Mouse (Mus musculus): ENCODE measurements around the gene Tyro3. TPM values are rescaled to one million over a fixed set of nuclear protein-coding genes. Genes with fewer than 3 reads are reported as not detected.

The Tyro3 gene
- total RNA-seq, 2 experiments from 2014 or later = 3.5 to 4.7 TPM

DNA sequence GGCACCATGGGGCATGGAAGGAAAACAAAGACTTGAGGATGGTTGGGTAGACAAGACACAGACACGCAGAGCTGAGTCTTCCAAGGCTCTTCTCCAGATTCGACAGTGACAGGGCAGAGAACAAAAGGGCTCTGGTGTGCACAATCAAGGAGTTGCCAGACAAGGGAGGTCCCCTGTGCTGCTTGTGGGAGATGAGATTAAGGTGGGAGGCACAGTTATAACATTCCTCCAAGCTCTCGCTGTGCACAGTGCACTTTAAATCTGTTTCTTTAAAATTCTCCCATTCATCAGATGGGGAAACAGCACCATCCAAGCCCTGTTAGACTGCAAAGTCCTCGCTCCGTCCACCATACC is 6.7 kb downstream of the Tyro3 start:
- no peak for DNase-seq

DNA sequence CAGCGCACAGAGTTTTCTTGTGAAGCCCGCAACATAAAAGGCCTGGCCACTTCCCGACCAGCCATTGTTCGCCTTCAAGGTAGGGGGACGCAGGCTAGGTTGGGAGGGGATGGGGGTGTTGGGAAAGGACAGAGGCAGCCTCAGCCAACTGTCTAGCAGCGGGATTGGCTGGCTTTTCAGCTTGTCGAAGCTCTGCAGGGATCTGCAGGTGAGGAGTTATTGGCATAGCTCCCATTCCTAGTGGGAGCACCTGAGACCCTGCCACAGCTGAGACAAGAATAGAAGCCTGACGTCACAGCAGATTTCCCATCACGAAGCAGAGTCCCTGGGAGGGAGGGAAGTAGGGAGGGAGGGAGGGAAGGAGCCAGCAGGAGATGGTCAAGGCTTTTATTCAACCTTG is 7.2 kb downstream of the Tyro3 start:
- DNase-seq = no peak

DNA sequence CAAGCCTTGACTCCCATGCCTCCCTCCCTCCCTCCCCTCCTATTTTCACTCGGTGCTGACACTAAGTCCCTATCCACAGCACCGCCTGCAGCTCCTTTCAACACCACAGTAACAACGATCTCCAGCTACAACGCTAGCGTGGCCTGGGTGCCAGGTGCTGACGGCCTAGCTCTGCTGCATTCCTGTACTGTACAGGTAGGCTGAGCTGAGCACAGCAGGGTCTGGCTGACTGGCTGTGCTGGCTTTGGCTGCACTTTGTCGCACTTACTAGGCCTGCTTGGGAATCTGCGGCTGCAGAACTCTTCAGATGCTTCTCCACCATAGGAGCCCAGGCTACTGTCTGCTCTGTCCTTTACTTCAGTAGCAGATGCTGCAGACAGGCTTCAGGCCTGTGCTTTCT is 8.0 kb downstream of the Tyro3 start:
- no peak for DNase-seq

DNA sequence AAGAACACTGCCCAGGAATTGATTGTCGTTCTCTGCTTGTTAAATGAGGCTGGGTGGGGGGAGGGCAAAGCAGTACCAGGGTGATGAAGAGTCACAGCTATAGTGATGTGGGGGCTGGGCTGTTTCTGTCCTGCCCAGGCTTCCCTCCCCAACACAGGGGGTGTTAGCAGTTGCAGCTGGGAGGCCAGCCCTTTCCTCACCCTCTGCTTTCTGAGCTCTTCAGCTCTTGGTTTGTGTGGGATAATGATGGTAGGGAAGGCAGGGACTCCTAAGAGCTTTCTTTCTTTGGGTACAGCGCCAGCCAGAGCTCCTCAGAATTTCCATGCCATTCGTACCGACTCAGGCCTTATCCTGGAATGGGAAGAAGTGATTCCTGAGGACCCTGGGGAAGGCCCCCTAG is 10.9 kb downstream of the Tyro3 start:
- no peak for DNase-seq

DNA sequence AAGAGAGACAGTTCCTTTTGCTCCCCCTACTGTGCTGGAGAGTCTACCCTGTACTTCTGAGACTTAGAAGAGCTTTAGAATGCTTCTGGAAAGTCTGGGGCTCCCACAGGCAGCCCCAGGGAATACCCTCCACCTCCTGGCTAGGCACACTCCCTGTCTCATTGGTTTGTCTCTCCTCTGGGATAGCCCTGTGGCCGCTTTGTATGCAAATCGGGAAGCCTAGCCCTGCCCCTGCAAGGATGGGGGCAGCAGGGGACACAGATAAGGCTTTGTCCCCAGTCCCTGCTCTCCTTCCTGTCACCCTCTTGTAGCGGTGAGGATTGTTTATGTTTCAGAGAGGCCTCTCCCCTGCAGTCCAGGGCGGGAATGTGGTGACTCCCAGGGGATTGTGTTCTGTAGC is 11.3 kb downstream of the Tyro3 start:
- no peak for DNase-seq

DNA sequence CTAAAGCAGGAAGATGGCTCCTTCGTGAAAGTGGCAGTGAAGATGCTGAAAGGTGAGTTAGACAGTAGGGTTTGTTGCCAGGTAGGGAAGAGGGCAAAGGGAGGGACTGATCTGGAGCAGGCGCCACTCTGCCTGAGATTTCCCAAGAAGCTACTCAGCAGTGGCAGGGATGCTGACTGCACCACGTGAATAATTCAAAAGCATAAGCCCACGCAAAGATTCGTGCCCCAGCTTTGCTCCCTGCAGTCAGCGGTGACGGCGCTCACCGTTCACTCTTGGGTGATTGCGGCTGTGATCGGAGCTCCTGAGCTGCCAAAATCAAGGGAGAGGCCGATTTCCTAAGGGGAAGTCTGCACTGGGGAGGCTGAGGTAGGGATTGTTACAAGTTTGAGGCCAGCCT is 13.4 kb downstream of the Tyro3 start:
- DNase-seq = no peak

DNA sequence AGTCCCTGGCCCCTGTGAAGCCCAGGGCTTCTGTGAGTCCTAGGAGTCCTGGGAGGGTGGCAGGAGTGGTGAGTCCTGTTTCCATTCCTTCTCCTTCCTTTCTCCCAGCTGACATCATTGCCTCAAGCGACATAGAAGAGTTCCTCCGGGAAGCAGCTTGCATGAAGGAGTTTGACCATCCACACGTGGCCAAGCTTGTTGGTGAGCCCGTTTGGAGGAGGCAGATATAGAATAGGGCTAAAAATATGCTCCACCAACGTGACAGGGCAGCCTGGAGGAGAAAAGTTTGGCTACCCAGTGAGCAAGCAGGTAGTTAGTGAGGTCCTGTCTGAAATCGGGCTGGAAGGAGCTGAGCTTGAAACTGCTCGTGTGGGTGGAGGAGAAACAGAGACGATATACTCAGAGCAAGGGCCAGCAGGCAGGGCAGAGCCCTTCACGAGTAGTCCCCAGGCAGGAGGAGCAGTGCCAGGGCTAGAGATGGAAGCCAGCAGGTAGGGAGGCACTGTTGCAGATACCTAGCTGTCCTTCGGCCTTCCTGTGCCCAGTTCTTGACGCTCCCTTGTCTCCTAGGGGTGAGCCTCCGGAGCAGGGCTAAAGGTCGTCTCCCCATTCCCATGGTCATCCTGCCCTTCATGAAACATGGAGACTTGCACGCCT is 14.1 kb downstream of the Tyro3 start:
- no peak for DNase-seq

DNA sequence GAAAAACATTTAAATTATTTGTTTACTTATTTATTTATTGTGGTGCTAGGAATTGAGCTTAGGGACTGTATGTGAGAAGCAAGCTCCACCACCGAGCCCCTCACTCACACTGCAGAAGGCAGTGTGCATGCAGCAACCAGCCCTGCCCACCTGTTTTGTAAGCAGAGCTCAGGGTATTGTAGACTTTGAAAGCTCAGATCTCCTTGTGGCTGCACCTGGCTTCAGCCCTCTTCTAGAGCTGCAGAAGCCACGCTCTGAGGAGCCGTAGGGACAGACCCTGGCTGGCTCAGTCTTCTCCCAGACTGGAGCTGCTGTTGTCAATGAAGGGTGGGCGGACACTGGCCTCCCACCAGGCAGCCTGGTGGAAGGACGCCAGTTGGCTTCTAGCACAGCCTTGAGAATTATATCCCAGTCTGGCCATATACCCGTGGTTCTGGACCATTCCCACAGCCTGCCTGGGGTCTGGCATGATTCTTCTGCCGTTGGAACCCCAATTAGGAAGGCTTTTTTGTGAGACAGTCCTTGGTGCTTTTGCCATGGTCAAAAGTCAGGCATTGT is 16.9 kb downstream of the Tyro3 start:
- no peak for DNase-seq

DNA sequence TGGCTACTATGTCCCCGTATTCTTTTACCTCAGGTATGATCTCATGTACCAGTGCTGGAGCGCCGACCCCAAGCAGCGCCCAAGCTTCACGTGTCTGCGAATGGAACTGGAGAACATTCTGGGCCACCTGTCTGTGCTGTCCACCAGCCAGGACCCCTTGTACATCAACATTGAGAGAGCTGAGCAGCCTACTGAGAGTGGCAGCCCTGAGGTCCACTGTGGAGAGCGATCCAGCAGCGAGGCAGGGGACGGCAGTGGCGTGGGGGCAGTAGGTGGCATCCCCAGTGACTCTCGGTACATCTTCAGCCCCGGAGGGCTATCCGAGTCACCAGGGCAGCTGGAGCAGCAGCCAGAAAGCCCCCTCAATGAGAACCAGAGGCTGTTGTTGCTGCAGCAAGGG is 19.1 kb downstream of the Tyro3 start:
- no peak for DNase-seq

DNA sequence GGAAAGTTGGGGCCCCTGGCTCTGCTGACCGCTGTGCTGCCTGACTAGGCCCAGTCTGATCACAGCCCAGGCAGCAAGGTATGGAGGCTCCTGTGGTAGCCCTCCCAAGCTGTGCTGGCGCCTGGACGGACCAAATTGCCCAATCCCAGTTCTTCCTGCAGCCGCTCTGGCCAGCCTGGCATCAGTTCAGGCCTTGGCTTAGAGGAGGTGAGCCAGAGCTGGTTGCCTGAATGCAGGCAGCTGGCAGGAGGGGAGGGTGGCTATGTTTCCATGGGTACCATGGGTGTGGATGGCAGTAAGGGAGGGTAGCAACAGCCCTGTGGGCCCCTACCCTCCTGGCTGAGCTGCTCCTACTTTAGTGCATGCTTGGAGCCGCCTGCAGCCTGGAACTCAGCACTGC is 19.5 kb downstream of the Tyro3 start:
- DNase-seq = peak; percentile 20 to 25

DNA sequence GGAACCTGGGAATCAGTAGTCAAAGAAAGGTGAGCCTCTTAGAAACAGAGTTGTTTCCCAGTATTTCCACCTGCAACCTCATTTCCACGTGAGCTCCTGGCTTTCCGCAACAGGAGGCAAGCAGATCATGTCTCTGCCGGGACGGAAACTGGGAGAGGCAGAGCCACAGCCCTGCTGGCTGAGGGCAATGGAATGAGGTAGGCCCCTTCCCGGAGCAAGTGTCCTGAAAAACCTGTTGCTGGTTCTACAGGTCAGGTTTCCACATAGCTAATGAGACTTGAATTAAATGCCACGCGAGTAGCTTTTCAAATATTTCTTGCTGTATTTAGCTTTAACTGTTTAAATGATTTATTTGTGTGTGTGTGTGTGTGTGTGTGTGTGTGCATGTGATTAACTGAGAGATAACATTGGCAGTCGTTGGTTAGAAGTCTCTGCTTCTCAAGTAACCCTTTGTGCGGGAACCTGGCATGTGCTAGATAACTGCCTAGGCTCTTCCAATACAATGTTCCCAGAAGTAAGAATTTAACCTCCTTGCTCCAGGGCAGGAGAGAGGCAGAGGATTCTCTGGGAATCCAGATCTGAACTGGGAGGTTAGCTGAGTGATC is 21.2 kb downstream of the Tyro3 start:
- no peak for DNase-seq

DNA sequence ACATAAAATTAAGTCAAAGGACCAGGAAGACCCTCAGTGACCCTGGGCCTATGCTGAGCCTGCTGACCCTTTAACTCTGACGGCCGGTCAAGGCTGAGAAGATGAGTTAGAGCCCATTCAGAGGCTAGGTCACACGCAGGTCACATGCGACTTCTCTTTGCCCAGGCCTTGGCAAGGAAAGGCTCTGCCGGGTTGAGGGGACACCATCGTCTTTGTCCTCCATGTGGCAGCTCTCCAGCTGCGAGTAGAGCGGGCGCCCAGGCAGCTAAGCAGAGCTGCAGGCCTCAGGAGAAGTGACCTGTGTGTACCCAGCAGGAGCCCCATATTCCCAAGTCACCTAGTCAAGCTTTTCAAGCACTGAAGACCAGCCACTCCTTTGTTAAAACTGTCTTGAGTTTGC is 23.6 kb downstream of the Tyro3 start:
- DNase-seq = no peak

DNA sequence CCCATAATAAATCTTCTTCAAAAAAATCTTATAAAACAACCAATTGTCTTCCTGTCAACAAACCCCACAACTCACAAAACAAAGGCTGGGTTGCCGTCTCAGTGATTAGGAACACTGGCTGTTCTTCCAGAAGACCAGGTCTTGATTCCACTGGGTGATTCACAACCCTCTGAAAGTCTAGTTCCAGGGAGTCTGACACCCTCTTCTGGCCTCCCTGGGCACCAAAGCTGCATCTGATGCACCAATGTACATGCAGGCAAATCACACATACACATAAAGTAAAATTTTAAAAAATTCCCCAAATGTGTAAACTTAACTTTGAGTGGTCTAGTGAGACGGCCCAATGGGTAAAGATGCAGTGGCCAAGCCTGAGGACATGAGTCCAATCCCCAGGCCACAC is 33.0 kb downstream of the Tyro3 start:
- DNase-seq = peak in 1 of 2 experiments; percentile 13

DNA sequence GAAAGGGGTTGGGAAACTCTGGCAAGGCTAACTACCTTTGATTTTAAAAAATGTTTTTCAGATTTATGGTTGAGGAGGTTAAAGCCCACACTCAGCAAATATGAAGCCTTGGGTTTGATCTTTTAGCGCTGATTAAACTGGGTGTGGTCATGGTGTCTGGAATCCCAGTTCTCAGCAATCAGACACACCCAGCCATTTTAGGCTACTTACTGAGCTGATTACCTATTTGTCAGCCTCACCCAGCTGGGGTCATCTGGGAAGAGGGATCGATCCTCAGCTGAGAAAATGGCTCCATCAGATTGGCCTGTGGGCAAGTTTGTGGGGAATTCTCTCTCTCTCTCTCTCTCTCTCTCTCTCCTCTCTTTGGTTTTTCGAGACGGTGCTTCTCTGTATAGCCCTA is 36.7 kb downstream of the Tyro3 start:
- no peak for DNase-seq

DNA sequence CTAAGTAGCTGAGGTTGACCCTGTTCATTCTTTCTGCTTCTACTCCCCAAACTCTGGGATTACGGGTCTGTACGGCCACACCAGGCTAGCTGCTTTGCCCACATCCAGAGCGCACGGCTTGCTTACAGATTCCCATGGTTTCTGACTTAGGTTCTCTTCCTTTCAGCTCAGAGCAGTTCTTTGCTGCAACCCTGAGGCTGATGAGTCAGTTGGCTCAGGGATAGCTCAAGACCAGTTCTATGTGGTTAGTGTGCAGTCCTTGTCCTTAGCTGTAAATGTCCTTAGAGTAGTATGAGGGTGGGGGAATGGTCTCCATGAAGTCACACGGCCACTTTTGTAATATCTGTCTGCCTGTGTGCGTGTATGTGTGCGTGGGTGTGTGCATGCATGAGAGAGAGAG is 40.1 kb downstream of the Tyro3 start:
- DNase-seq = peak; percentile 12 to 15

DNA sequence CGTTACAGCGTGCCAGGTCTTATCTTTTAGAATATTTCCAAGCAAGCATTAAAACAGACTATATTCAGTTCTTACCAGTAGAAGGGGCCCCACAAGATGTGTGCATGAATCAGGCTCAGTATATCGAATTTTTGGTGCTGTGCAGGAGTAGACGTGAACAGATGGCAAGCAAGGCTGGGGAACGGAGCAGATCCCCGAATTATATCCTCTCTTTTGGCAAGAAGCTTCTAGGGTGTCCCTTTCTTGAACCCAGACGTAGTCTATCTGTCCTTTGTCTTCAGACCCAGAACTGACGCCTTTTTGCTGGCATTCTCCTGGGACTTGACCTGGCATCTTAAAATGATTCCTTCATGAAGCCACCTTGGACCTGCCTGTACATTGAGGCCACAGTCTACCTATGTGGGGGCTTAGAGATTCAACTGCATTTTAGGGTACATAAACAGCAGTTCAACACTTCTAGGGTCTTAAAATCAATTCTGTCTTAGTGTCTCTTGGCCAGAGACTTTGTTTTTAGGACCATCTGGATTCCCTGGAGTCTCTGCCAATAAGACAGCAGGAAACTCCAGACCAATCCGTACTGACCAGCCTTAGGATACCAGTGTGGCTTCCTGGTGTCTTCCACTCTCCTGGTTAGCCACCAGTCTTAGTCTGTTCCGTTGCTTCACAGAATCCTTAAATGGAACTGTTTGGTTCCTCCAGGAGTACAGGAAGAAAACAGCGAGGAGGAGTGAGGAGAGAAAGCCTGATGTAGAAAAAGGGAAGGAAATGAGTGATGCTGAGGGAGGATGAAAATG is 41.0 kb downstream of the Tyro3 start:
- DNase-seq = no peak

DNA sequence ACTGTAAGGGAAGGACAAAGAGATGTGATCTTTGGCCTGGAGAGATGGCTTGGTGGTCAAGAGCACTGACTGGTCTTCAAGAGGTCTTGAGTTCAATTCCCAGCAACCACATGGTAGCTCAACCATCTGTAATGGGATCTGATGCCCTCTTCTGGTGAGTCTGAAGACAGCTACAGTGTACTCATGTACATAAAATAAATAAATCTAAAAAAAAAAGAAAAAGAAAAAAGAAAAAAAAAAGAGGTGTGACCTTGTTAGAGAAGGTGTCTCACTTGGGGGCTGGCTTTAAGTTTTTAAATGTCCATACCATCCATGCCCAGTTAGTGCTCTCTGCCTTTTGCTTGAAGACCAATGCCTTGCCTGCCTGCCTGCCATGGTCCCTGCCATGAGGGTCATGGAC is 42.5 kb downstream of the Tyro3 start:
- DNase-seq = no peak

DNA sequence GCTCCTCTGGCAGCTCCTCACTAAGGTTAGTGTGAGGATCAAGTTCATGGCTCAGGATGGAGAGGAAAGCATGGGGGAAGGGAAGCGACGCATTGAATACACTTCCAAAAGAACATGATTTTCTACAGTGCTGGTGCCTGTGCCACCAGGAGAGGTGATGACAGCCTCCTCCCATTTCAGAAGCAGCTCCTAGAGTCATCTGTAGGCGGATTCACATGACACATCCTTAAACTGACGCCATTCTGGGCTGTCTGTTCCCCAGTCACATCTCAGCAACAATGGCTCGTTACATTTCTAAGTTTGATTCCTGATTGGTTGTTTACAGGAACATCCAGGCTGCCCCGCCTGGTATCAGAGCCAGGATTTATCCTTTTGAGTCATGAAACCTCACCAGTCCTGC is 44.5 kb downstream of the Tyro3 start:
- no peak for DNase-seq

DNA sequence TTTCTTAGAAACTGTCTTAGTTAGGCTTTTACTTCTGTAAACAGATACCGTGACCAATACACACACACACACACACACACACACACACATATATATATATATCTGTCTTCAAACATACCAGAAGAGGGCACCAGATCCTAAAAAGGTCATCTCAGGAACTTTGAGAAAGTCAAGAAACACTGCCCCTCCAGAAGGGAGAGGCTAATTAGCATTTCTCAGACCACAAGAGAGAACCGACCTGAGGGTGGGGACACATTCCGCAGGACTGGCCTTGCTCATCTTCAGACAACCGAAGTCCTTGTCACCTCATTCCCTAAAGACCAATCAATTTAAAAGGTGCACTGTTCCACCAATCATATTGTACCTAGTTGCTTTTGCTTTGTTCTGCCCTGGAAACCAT is 46.0 kb downstream of the Tyro3 start:
- no peak for DNase-seq

DNA sequence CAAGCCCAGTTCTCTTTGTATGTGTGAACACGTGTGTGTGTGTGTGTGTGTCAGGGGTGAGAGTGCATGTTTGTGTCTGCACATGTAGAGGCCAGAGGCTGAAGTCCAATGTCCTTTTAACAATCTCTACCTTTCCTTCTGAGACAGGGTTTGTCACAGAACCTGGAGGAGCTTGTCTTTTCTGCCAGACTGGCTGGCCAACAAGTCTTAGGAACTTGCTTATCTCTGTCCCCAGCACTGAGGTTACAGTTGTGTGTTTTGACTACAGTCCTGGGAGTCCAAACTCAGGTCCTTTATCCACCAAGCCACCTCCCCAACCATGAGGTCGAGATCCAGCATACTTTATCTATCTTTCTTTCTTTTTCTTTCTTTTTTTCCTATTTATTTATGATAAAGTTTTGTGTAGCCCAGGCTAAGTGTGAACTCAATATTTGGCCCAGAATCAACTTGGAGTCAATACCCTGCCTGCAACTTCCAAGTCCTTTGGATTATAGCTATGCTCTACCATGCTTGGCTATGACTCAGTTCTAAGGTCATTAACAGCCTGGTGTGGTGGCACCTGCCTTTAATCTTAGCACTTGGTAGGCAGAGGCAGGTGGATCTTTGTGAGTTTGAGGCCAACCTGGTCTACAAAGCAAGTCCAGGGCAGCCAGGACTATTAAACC is 48.5 kb downstream of the Tyro3 start:
- DNase-seq = no peak

DNA sequence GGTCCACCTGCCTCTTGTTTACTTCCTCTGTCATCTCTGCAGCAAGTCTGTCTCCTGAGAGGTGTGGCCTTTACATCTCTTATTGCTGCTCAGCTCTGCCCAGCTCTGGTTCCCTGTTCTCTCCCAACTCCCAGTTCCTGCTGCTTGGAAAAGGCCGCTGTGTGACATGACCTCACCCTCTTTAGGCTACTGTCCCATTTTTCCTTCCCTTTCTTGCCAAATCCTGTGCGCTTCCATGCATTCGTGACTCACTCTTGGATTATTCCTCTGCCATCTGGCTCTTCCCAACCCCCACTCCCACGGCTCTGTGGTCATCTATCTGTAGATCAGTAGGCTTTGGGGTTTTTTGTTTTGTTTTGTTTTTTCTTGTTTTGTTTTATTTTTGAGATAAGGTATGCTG is 49.4 kb downstream of the Tyro3 start:
- peak; percentile 17 to 40 for DNase-seq

DNA sequence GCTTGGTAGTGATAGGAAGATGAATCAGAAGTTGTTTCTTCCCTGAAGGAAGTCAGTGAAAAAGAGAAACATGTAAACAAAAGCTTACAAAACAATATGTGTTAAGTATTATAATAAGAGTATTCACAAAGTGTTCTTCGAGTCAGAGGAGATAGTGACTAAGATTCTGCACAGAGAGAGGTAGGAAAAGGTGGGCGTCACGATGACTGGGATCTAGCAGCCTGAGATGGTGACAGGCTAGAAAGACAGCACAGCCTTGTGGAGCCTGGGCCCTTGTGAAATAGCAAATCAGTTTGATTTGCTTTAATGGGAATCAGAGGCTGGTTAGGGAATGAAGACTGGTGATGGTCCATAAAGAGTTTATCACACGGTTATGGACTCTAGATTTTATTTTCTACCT is 56.3 kb downstream of the Tyro3 start:
- no peak for DNase-seq

DNA sequence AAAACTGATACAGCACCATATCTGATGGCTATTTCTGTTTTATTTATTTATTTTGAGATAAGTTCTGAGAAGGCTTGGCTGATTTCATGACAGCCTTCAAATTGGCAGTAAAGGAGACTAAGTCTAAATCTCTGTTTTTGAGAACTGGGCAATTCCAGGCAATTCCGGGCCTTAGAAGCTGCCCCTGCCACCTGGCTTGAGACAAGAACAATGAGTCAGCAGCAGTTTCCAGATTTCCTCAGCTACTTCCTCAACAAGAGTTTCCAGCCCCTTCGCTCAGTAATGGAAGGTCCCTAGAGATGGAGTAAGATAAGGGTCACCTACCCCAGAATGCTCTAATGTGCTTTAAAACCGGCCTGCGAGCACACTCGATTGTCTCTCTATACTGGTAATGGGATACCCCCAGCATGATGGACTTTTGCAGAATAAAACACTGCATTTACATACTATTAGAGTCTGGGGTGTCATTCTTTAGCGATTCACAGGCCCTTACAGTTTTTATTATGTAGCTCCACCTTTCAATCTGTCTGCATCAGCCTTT is 57.8 kb downstream of the Tyro3 start:
- DNase-seq = no peak
